Mouse (Mus musculus): ENCODE measurements at regions not wholly inside any gene's neighbourhood (a gene's known extent, or its start where the extent isn't known, plus 50 kb on each side); places are given as distances from the start of the nearest gene placed in this dataset.

GRCm38 (mm10) chr10:53434376-53435171, 54.8 kb upstream of the Cep85l start:
- DNase-seq = peak; percentile 18

- no peak for DNase-seq
These were observed 53.0 kb upstream of the Cep85l start for GRCm38 (mm10) chr10:53432794-53433193.

- DNase-seq = no peak
These were observed 50.0 kb upstream of the Cep85l start for GRCm38 (mm10) chr10:53429539-53430344.
